Mouse (Mus musculus): ENCODE measurements at regions not wholly inside any gene's neighbourhood (a gene's known extent, or its start where the extent isn't known, plus 50 kb on each side); places are given as distances from the start of the nearest gene placed in this dataset.

- TF ChIP-seq CTCF (IDR thresholded peaks at IDR 0.05; ENCODE audit: low read depth) (no peak), EP300 (optimal IDR thresholded peaks at IDR 0.05) (no peak)
These were observed 232.2 kb upstream of the Adra1b start for GRCm38 (mm10) chr11:44133244-44133643.
